Mouse (Mus musculus): ENCODE results near the gene H2al1d. TPM values are rescaled to one million over a fixed set of nuclear protein-coding genes. Genes with fewer than 3 reads are reported as not detected.
"Not testable (repeated sequence)": the region's sequence is repeated elsewhere in the genome, so short reads cannot be mapped to it uniquely, and the experiment has no call there.

H2al1d gene
- polyA plus RNA-seq, 2 experiments: not detected

DNA sequence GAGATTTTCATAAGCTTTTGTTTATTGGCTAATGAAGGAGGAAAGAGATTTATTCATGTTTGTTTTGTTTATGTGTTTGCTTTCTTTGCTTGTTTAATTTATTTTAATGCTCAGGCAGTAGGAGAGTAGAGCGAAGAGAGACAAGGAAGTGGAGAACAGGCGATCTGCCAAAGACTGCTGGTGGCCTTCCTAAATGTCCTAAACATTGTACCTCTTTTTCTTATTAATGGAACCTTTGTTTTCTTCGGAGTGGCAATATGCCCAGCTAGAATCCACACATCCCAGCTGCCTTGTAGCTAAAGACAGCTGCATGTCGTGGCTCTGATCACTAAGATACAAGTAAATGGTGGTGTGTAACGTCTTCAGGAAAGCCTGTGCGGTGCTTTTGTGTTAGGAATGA lies 31.5 kb upstream of the H2al1d start:
- Histone ChIP-seq H3K27ac (no peak overlapping the region), H3K9ac (replicated peaks) (no peak overlapping the region), H3K27me3 (ENCODE audit: control insufficient read depth, insufficient read depth, low read length) (no peaks in the 10 kb centered on the region), H3K4me3 (ENCODE audit: insufficient read depth in 1 of 2, low read depth in 2 of 2, low read length in 2 of 2) (no peak overlapping the region), H3K4me1 (replicated peaks; ENCODE audit: control insufficient read depth in 2 of 2, insufficient read depth in 2 of 2, low read length in 1 of 2) (no peaks in the 10 kb centered on the region), H3K9me3 (ENCODE audit: control insufficient read depth, low read length) (no peaks in the 10 kb centered on the region), H3K4me2 (ENCODE audit: low read depth) (no peak overlapping the region), H3K36me3 (replicated peaks; ENCODE audit: control insufficient read depth, insufficient read depth, low read depth) (no peaks in the 10 kb centered on the region)
- DNase-seq (ENCODE audit: low read depth in 3 of 3, low spot score in 3 of 3) (no peak), ATAC-seq (ENCODE audit: insufficient read depth) (no peak)
- 50% methylated on average over 6 of the region's 6 CpGs for WGBS (ENCODE audit: insufficient replicate concordance)
- TF ChIP-seq CTCF (IDR thresholded peaks at IDR 0.05; ENCODE audit: low read depth) (no peak), EP300 (IDR thresholded peaks at IDR 0.05; ENCODE audit: low read depth) (no peak)

DNA sequence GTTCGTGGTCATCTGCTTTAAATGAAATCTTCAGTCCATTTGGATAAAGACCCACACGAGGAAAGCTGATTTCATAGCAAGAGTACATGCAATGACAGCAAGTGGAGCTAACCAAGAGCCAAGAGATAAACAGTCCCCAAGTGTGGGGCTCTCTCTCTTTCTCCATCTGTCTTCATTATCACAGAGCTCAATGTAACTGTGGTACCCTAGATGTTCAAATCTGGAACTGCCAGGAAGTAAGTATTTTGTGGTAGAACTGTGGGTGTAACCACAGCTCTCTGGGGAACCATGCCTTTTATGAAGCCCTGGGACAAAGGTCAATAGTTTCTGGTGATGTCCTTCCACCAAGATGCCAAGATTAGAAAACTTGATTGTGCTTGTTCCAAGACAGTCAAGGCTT lies 27.9 kb upstream of the H2al1d start:
- H3K27me3 ChIP-seq (ENCODE audit: control insufficient read depth, insufficient read depth, low read length): no peaks in the 10 kb centered on the region
- 34% methylated on average over 2 of the region's 2 CpGs for WGBS (ENCODE audit: insufficient replicate concordance)
- no peak for ATAC-seq (ENCODE audit: insufficient read depth)
- H3K9me3 ChIP-seq (ENCODE audit: control insufficient read depth, low read length): no peaks in the 10 kb centered on the region
- DNase-seq (ENCODE audit: low read depth in 3 of 3, low spot score in 3 of 3): no peak
- TF ChIP-seq CTCF (IDR thresholded peaks at IDR 0.05; ENCODE audit: low read depth) (no peak), EP300 (IDR thresholded peaks at IDR 0.05; ENCODE audit: low read depth) (no peak)
- H3K36me3 ChIP-seq (replicated peaks; ENCODE audit: control insufficient read depth, insufficient read depth, low read depth): no peaks in the 10 kb centered on the region
- no peak overlapping the region for H3K27ac ChIP-seq
- H3K4me2 ChIP-seq (ENCODE audit: low read depth): no peak overlapping the region
- no peaks in the 10 kb centered on the region for H3K4me1 ChIP-seq (replicated peaks; ENCODE audit: control insufficient read depth in 2 of 2, insufficient read depth in 2 of 2, low read length in 1 of 2)
- no peak overlapping the region for H3K9ac ChIP-seq (replicated peaks)
- no peak overlapping the region for H3K4me3 ChIP-seq (ENCODE audit: insufficient read depth in 1 of 2, low read depth in 2 of 2, low read length in 2 of 2)

DNA sequence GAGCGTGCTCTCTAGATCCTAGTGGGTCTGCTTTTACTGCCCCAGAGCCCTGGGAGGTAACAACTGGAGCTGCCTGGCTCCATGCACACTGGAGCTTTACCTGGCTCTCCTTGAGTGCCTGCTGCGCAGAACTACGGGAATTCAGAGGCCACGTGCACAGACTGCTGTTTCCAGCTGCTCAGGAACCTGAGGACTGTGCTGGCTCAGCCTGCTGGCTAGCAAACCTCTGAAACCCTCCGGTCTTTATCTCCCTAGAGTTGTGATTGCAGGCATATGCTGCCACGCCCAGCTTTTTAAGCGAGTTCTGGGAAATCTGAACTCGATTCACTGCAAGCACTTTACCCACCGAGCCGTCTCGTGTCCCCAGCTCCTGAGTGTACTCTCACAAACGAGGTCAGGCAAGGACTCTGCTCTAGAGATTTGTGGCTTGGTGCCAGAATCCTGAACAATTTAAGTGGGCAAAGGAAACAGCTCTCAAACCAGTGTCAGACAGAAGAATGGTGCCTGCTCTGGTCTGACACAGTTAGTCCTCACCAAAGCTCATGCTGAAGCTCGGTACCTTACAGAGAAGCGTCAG lies 20.2 kb upstream of the H2al1d start:
- Histone ChIP-seq H3K9ac (replicated peaks) (no peak overlapping the region), H3K36me3 (replicated peaks; ENCODE audit: control insufficient read depth, insufficient read depth, low read depth) (no peaks in the 10 kb centered on the region), H3K4me3 (ENCODE audit: insufficient read depth in 1 of 2, low read depth in 2 of 2, low read length in 2 of 2) (no peak overlapping the region), H3K9me3 (ENCODE audit: control insufficient read depth, low read length) (no peaks in the 10 kb centered on the region), H3K27me3 (ENCODE audit: control insufficient read depth, insufficient read depth, low read length) (no peaks in the 10 kb centered on the region), H3K4me1 (replicated peaks; ENCODE audit: control insufficient read depth in 2 of 2, insufficient read depth in 2 of 2, low read length in 1 of 2) (no peaks in the 10 kb centered on the region), H3K27ac (no peak overlapping the region), H3K4me2 (ENCODE audit: low read depth) (no peak overlapping the region)
- ATAC-seq (ENCODE audit: insufficient read depth) (no peak), DNase-seq (ENCODE audit: low read depth in 3 of 3, low spot score in 3 of 3) (no peak)
- TF ChIP-seq CTCF (IDR thresholded peaks at IDR 0.05; ENCODE audit: low read depth) (no peak), EP300 (IDR thresholded peaks at IDR 0.05; ENCODE audit: low read depth) (no peak)
- 44% methylated on average over 14 of the region's 14 CpGs for WGBS (ENCODE audit: insufficient replicate concordance)

DNA sequence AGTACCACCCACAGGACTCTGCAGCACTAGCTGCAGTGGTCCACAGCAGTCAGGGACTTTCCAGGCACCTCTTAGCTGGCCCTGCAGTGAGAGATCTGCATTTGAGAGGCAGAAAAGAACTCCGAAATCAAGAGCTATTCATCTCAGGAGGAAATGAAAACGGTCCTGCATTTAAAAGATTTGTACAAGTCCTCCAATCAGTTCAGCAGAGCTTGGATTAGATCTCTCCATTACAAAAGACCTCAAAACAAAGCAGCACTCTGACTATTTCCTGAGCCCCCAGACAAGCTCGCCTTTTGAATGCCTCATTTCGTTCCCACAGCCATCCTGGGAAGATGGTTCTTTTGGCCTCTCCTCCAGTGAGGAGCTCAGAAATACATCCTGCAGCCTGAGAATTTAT lies 19.4 kb upstream of the H2al1d start:
- Histone ChIP-seq H3K9me3 (ENCODE audit: control insufficient read depth, low read length) (no peaks in the 10 kb centered on the region), H3K4me3 (ENCODE audit: insufficient read depth in 1 of 2, low read depth in 2 of 2, low read length in 2 of 2) (no peak overlapping the region), H3K27me3 (ENCODE audit: control insufficient read depth, insufficient read depth, low read length) (no peaks in the 10 kb centered on the region), H3K4me2 (ENCODE audit: low read depth) (no peak overlapping the region), H3K4me1 (replicated peaks; ENCODE audit: control insufficient read depth in 2 of 2, insufficient read depth in 2 of 2, low read length in 1 of 2) (no peaks in the 10 kb centered on the region), H3K36me3 (replicated peaks; ENCODE audit: control insufficient read depth, insufficient read depth, low read depth) (no peaks in the 10 kb centered on the region), H3K27ac (no peak overlapping the region), H3K9ac (replicated peaks) (no peak overlapping the region)
- ATAC-seq (ENCODE audit: insufficient read depth): no peak
- TF ChIP-seq CTCF (IDR thresholded peaks at IDR 0.05; ENCODE audit: low read depth) (no peak), EP300 (IDR thresholded peaks at IDR 0.05; ENCODE audit: low read depth) (no peak)
- no peak for DNase-seq (ENCODE audit: low read depth in 3 of 3, low spot score in 3 of 3)
- WGBS (ENCODE audit: insufficient replicate concordance): 32% methylated on average over 4 of the region's 4 CpGs

DNA sequence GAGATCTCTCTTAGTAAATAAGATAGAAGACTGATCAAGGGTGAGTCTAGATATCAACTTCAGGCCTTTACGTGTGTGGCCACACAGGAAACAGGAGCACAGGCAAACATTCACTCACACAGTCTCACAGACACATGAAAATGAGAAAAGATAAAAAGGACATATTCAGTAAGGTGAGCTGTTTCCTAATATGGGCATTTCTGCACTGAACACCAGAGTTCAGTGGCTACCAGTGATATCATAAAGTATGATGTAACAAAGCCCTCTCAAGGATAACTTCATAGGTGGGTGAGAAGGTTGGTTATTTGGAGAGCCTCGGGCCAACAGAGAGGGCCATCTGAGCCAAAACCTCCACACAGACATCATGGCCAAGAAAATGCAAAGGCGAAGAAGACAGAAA lies 9.7 kb upstream of the H2al1d start, which contains the start of gene H2al1a:
Gene H2al1a (plus strand): TSS at position 301 of the 400 bp plus-strand sequence.
- not testable (repeated sequence) for ATAC-seq (ENCODE audit: insufficient read depth); H3K27ac ChIP-seq; H3K4me3 ChIP-seq (ENCODE audit: insufficient read depth in 1 of 2, low read depth in 2 of 2, low read length in 2 of 2); H3K9me3 ChIP-seq (ENCODE audit: control insufficient read depth, low read length); H3K9ac ChIP-seq (replicated peaks); H3K4me1 ChIP-seq (replicated peaks; ENCODE audit: control insufficient read depth in 2 of 2, insufficient read depth in 2 of 2, low read length in 1 of 2); H3K4me2 ChIP-seq (ENCODE audit: low read depth); DNase-seq (ENCODE audit: low read depth in 3 of 3, low spot score in 3 of 3); H3K36me3 ChIP-seq (replicated peaks; ENCODE audit: control insufficient read depth, insufficient read depth, low read depth); H3K27me3 ChIP-seq (ENCODE audit: control insufficient read depth, insufficient read depth, low read length)
- WGBS (ENCODE audit: insufficient replicate concordance): no CpG with 5 or more reads among the region's 3 CpGs

DNA sequence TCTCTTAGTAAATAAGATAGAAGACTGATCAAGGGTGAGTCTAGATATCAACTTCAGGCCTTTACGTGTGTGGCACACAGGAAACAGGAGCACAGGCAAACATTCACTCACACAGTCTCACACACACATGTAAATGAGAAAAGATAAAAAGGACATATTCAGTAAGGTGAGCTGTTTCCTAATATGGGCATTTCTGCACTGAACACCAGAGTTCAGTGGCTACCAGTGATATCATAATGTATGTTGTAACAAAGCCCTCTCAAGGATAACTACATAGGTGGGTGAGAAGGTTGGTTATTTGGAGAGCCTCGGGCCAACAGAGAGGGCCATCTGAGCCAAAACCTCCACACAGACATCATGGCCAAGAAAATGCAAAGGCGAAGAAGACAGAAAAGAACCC lies 6.5 kb upstream of the H2al1d start, which contains the start of gene H2al1b:
Gene H2al1b (plus strand): TSS at position 301 of the 400 bp plus-strand sequence.
- not testable (repeated sequence) for ATAC-seq (ENCODE audit: insufficient read depth); H3K27me3 ChIP-seq (ENCODE audit: control insufficient read depth, insufficient read depth, low read length); H3K9ac ChIP-seq (replicated peaks); H3K4me2 ChIP-seq (ENCODE audit: low read depth); H3K36me3 ChIP-seq (replicated peaks; ENCODE audit: control insufficient read depth, insufficient read depth, low read depth); H3K27ac ChIP-seq; H3K4me1 ChIP-seq (replicated peaks; ENCODE audit: control insufficient read depth in 2 of 2, insufficient read depth in 2 of 2, low read length in 1 of 2); H3K4me3 ChIP-seq (ENCODE audit: insufficient read depth in 1 of 2, low read depth in 2 of 2, low read length in 2 of 2); H3K9me3 ChIP-seq (ENCODE audit: control insufficient read depth, low read length); DNase-seq (ENCODE audit: low read depth in 3 of 3, low spot score in 3 of 3)
- WGBS (ENCODE audit: insufficient replicate concordance): 81% methylated on average over 1 of the region's 3 CpGs

DNA sequence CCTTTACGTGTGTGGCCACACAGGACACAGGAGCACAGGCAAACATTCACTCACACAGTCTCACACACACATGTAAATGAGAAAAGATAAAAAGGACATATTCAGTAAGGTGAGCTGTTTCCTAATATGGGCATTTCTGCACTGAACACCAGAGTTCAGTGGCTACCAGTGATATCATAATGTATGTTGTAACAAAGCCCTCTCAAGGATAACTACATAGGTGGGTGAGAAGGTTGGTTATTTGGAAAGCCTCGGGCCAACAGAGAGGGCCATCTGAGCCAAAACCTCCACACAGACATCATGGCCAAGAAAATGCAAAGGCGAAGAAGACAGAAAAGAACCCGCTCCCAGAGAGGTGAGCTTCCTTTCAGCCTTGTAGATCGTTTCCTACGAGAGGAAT lies 3.3 kb upstream of the H2al1d start, which contains the start of gene H2al1c:
Gene H2al1c (plus strand): TSS at position 301 of the 400 bp plus-strand sequence.
- not testable (repeated sequence) for H3K4me3 ChIP-seq (ENCODE audit: insufficient read depth in 1 of 2, low read depth in 2 of 2, low read length in 2 of 2); H3K27ac ChIP-seq; DNase-seq (ENCODE audit: low read depth in 3 of 3, low spot score in 3 of 3); H3K4me2 ChIP-seq (ENCODE audit: low read depth); ATAC-seq (ENCODE audit: insufficient read depth); H3K36me3 ChIP-seq (replicated peaks; ENCODE audit: control insufficient read depth, insufficient read depth, low read depth); H3K9ac ChIP-seq (replicated peaks); H3K27me3 ChIP-seq (ENCODE audit: control insufficient read depth, insufficient read depth, low read length); H3K9me3 ChIP-seq (ENCODE audit: control insufficient read depth, low read length); H3K4me1 ChIP-seq (replicated peaks; ENCODE audit: control insufficient read depth in 2 of 2, insufficient read depth in 2 of 2, low read length in 1 of 2)
- 55% methylated on average over 1 of the region's 6 CpGs for WGBS (ENCODE audit: insufficient replicate concordance)

DNA sequence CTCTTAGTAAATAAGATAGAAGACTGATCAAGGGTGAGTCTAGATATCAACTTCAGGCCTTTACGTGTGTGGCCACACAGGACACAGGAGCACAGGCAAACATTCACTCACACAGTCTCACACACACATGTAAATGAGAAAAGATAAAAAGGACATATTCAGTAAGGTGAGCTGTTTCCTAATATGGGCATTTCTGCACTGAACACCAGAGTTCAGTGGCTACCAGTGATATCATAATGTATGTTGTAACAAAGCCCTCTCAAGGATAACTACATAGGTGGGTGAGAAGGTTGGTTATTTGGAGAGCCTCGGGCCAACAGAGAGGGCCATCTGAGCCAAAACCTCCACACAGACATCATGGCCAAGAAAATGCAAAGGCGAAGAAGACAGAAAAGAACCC lies 3.0 kb downstream of the H2al1d start, which contains the start of gene H2al1e:
Gene H2al1e (plus strand): TSS at position 301 of the 400 bp plus-strand sequence.
- WGBS (ENCODE audit: insufficient replicate concordance): no CpG with 5 or more reads among the region's 3 CpGs
- not testable (repeated sequence) for H3K27me3 ChIP-seq (ENCODE audit: control insufficient read depth, insufficient read depth, low read length); H3K4me1 ChIP-seq (replicated peaks; ENCODE audit: control insufficient read depth in 2 of 2, insufficient read depth in 2 of 2, low read length in 1 of 2); DNase-seq (ENCODE audit: low read depth in 3 of 3, low spot score in 3 of 3); H3K9me3 ChIP-seq (ENCODE audit: control insufficient read depth, low read length); ATAC-seq (ENCODE audit: insufficient read depth); H3K4me2 ChIP-seq (ENCODE audit: low read depth); H3K27ac ChIP-seq; H3K9ac ChIP-seq (replicated peaks); H3K4me3 ChIP-seq (ENCODE audit: insufficient read depth in 1 of 2, low read depth in 2 of 2, low read length in 2 of 2); H3K36me3 ChIP-seq (replicated peaks; ENCODE audit: control insufficient read depth, insufficient read depth, low read depth)
